Mouse (Mus musculus): ENCODE measurements around the gene Clk2. TPM values are rescaled to one million over a fixed set of nuclear protein-coding genes. Genes with fewer than 3 reads are reported as not detected.

Clk2 gene
- polyA plus RNA-seq (2016; fragmentation: Nextera tagmentation; extraction: Ambion mirVana) = 33.7 and 34.2 TPM in 2 replicates

DNA sequence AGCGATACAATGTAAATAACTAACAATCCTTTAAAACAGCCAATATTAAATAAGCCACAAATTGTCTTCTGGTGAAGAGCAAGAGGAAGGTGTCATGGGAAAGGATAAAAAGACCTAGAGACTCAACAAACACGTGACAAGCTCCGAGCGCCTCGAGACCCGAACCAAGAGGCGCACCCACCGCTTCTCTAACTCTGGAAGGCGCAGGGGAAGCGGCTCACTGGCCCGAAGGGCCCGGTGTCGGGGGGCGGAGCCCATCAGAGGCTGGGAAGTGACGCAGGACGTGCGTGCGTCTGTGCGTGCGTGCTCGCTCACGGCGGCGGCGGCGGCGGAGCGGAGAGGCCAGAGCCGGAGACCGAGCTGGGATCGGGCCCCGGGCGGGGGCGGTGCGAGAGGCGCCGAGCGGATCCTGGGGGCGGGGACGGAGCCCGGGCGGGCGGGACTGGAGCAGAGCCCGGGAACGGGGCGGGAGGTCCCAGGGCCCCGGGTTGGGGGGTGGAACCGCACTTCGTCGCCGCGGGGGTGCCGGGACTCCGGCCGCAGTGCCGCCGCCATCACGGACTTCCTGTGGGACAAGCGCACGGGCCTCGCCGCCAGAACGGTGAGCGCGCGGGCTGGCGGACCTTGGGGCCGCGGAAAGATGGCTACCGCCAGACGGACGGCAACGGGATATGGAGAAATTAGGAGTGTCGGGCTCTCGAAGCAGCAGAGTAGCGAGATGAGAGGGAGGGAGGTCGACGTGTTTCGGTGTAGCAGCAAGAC lies at the start of gene Clk2:
Clk2 (plus strand) TSS at position 290 of the 762 bp plus-strand sequence.
- peak; percentile 97 for DNase-seq (ENCODE audit: extremely low spot score, low spot score)
- Histone ChIP-seq H3K4me3 (peak within 1 kb of the TSS; percentile 90), H3K4me1 (peaks cover 39% of the 10 kb centered on the region), H3K9me3 (no peaks in the 10 kb centered on the region), H3K27me3 (ENCODE audit: poor library complexity, severe bottlenecking) (peaks cover 2% of the 10 kb centered on the region; the same call in 1 of the 2 replicates), H3K36me3 (replicated peaks) (peaks cover 35% of the 10 kb centered on the region), H3K27ac (peak within 1 kb of the TSS; percentile 97)
- WGBS = under 1% methylated on average over 79 of the region's 79 CpGs

DNA sequence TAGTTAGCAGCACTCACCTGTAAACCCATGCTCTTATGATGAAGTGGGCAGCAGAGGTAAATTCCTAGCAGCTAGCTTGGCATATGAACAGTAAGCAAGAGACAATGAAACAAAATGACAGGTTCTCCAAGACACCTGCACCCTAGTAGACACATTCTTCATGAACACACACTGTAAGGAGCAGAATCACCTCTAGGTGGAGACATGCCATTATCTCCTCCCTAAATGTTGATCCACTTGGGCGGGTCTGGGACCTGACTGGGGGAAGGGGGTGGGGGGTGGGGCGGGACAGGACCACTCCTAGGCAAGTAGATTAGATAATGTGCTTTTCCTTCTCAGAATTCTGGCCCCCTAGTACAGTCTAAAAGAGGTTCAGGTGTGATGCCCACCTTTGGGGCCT lies 49.1 kb upstream of the Clk2 start:
- 11% methylated on average over 2 of the region's 2 CpGs for WGBS
- Histone ChIP-seq H3K9me3 (no peaks in the 10 kb centered on the region), H3K4me3 (no peak overlapping the region), H3K27me3 (ENCODE audit: poor library complexity, severe bottlenecking) (no peaks in the 10 kb centered on the region), H3K27ac (no peak overlapping the region), H3K36me3 (replicated peaks) (no peaks in the 10 kb centered on the region), H3K4me1 (no peaks in the 10 kb centered on the region)
- no peak for DNase-seq (ENCODE audit: extremely low spot score, low spot score)

DNA sequence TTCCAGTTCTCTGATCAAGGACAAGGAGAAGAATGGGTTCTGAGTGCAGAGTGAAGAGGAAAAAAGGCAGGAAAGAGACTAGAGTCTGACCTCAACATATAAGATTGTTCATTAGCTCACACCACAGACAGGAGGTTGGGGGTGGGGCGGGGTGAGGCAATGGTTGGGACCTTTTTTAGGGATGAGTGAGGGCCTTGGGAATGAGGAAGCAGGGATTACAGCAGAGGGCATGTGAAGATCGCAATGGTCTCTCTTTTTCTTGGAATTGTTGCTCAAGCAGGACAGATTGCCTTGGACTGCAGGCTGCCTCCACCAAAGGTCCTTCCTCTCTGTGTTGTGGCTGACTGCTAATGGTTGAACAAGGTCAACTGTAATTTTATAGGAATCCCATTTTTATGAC lies 41.3 kb upstream of the Clk2 start:
- H3K4me1 ChIP-seq = no peaks in the 10 kb centered on the region
- 82% methylated on average over 2 of the region's 2 CpGs for WGBS

DNA sequence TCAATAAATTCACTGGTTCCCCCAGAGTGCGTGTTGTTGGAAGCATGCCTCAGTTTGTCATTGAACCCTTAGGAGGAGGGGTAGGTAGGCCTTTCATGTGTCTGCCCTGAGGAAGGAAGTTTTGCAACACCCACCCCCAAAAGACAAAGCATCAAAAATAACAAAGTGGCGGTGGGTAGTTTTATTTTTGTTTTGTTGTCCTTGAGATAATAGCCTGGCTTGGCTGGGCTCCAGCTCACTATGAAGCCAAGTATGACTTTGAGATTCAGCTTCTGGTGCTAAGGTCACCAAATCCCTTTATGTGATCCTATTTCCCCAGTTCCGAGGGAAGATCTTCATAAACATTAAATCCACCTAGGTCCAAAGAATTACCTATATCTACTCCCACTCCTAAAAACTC lies 40.4 kb upstream of the Clk2 start:
- H3K4me1 ChIP-seq = peaks cover 5% of the 10 kb centered on the region; the same call in 1 of the 2 replicates
- H3K9me3 ChIP-seq = no peaks in the 10 kb centered on the region
- H3K36me3 ChIP-seq (replicated peaks) = no peaks in the 10 kb centered on the region
- DNase-seq (ENCODE audit: extremely low spot score, low spot score) = no peak
- no peaks in the 10 kb centered on the region for H3K27me3 ChIP-seq (ENCODE audit: poor library complexity, severe bottlenecking)
- 92% methylated on average over 3 of the region's 3 CpGs for WGBS
- H3K27ac ChIP-seq = no peak overlapping the region
- H3K4me3 ChIP-seq = no peak overlapping the region

More for the DNA sequence above, 41.3 kb upstream of the Clk2 start:
- Histone ChIP-seq H3K9me3 (no peaks in the 10 kb centered on the region), H3K27ac (no peak overlapping the region), H3K36me3 (replicated peaks) (no peaks in the 10 kb centered on the region), H3K4me3 (no peak overlapping the region), H3K27me3 (ENCODE audit: poor library complexity, severe bottlenecking) (no peaks in the 10 kb centered on the region)
- no peak for DNase-seq (ENCODE audit: extremely low spot score, low spot score)

DNA sequence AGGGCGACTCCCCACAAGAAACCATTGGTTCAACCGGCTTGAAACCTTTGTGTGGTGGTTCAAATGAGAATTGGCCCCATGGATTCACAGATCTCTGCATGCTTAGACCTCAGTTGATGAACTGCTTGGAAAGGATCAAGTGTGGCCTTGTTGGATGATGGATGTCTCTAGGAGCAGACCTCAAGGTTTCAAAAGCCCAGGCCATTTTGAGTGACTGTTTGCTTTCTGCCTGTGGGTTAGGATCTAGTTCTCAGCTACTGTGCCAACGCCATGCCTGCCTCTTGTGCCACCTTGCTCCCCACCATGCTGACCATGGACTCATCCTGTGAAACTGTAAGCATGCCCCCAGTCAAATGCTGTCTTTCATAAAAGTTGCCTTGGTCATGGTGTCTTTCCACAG lies 38.6 kb upstream of the Clk2 start:
- Histone ChIP-seq H3K27ac (no peak overlapping the region), H3K27me3 (ENCODE audit: poor library complexity, severe bottlenecking) (no peaks in the 10 kb centered on the region), H3K4me1 (peaks cover 5% of the 10 kb centered on the region; the same call in 1 of the 2 replicates), H3K4me3 (no peak overlapping the region), H3K9me3 (no peaks in the 10 kb centered on the region), H3K36me3 (replicated peaks) (no peaks in the 10 kb centered on the region)
- 94% methylated on average over 3 of the region's 3 CpGs for WGBS
- DNase-seq (ENCODE audit: extremely low spot score, low spot score) = no peak

DNA sequence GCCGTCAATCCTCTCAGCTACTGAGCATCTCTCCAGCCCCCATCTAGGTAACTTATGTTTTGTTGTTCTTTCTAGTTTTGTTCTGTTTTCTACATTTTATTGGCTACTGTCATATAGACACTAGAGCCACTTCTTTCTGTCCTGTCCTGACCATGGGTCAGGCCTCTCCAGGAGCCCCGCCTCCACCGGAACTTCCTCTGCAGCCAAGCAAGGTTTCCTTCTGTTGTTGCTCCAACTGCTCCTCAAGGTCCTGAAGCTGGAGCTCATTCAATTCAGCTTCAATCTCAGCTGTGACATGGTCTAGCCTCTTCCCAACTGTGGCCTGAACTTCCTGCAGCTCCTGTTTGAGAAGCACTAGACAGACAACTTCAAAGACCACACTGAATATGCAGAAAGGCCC lies 34.7 kb upstream of the Clk2 start:
- DNase-seq (ENCODE audit: extremely low spot score, low spot score) = no peak
- no peak overlapping the region for H3K4me3 ChIP-seq
- WGBS = 97% methylated on average over 3 of the region's 3 CpGs
- H3K9me3 ChIP-seq = no peaks in the 10 kb centered on the region
- H3K4me1 ChIP-seq = peaks cover 15% of the 10 kb centered on the region
- no peaks in the 10 kb centered on the region for H3K36me3 ChIP-seq (replicated peaks)
- peaks cover 26% of the 10 kb centered on the region for H3K27me3 ChIP-seq (ENCODE audit: poor library complexity, severe bottlenecking)
- H3K27ac ChIP-seq = no peak overlapping the region

DNA sequence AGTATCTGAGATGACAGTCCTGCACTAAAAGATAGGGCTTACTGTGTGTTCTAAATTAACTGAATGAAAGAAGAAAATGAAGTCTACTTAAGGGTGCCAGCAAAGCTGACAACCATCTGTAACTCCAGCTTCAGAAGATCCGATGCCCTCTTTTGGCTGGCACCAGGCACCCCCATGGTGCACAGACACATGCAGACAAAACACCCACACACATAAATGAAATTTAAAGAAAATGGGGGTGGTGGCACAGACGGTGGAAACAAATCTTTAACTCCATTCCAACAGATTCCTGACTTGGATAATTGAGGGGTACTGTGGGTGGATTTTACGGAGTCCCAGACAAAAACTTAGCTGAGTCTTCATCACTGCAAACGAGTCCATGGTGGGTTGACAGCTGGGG lies 32.8 kb upstream of the Clk2 start:
- no peak for DNase-seq (ENCODE audit: extremely low spot score, low spot score)
- Histone ChIP-seq H3K9me3 (no peaks in the 10 kb centered on the region), H3K27me3 (ENCODE audit: poor library complexity, severe bottlenecking) (peaks cover 35% of the 10 kb centered on the region), H3K36me3 (replicated peaks) (no peaks in the 10 kb centered on the region), H3K4me3 (peak overlapping the region; percentile 48), H3K4me1 (peaks cover 15% of the 10 kb centered on the region), H3K27ac (peak overlapping the region; percentile 48)
- WGBS = 57% methylated on average over 4 of the region's 4 CpGs

DNA sequence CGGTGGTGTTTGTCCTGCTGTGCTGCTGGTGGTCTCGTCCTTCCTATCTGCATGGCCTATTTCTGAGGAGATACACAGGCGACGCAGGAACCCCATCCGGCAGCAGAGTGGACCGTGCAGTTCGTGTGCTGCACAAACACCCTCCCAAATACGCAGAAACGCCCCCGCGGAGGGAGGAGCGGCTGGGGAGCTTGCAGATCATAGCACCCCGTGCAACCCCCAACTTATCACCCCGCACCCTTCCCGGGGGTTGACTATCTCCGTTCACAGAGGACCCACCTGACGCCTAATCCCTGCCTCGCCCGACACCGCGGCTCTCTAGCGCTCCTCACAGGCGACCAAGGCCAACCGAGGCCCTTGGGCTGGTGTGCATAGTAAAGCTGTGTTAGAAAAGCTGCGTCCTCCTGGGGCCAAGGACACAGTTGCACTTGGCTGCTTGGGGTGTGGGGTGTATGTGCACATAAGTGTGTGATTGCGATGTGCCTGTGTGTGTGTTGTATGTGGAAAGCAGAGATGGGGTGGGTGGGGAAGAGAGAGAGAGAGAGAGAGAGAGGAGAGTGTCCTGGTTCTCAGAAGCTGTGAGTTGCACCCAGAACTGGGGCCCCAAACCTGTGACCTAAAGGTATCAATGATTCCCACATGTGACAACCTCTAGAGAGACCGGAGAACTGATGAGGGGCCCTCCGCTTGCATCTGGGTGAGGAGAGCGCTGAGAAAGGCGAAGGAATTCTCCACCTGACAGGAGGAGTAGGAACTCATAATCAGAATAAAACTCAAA lies 32.1 kb upstream of the Clk2 start:
- H3K4me3 ChIP-seq = peak overlapping the region; percentile 48
- 15% methylated on average over 30 of the region's 30 CpGs for WGBS
- DNase-seq (ENCODE audit: extremely low spot score, low spot score) = peak; percentile 46
- peaks cover 35% of the 10 kb centered on the region for H3K27me3 ChIP-seq (ENCODE audit: poor library complexity, severe bottlenecking)
- peak overlapping the region; percentile 48 for H3K27ac ChIP-seq
- H3K9me3 ChIP-seq = no peaks in the 10 kb centered on the region
- no peaks in the 10 kb centered on the region for H3K36me3 ChIP-seq (replicated peaks)
- H3K4me1 ChIP-seq = peaks cover 15% of the 10 kb centered on the region

DNA sequence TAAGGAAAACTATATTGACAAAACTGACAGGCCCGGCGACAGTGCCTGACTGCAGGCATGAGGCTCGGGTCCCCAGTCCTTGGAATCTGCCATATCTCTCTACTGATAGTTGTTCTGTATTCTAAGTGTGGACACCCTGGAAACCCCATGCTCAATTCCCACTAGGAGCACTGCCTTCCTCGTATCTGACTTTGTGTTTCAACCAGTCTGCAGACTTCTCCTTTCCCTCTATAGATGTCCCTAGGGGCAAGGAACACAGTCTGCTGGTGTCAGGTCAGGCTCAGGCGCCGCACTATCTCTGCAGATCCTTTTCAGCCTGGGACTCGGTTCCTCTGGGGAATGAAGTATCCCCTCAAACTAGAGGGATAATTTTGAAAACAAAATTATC lies 31.5 kb upstream of the Clk2 start:
- DNase-seq (ENCODE audit: extremely low spot score, low spot score) = no peak
- WGBS = 87% methylated on average over 7 of the region's 7 CpGs
- H3K27ac ChIP-seq = peak overlapping the region; percentile 31; the same call in 1 of the 2 replicates
- peaks cover 35% of the 10 kb centered on the region for H3K27me3 ChIP-seq (ENCODE audit: poor library complexity, severe bottlenecking)
- no peaks in the 10 kb centered on the region for H3K36me3 ChIP-seq (replicated peaks)
- H3K4me3 ChIP-seq = no peak overlapping the region
- H3K4me1 ChIP-seq = peaks cover 15% of the 10 kb centered on the region
- H3K9me3 ChIP-seq = no peaks in the 10 kb centered on the region

DNA sequence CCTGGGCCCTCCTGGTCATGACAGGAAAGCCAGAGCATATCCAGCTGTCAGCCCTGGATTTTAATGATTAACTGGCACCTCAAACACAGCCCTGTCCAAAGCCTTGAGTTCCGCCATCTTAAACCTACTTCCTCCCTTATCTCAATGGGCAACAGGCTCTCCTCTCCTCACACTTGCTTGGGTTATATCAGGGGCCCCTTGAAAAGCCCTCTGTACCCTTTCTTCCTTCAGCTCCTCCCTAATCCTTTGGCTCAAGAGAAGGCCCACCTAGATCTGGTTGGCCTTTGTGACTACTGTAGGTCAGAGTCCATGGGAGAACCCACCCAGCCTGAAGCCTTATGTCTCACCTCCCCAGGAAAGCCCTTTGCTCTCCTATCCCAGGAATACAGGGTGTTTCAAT lies 30.8 kb upstream of the Clk2 start:
- no peak overlapping the region for H3K4me3 ChIP-seq
- WGBS = 92% methylated on average over 1 of the region's 1 CpGs
- DNase-seq (ENCODE audit: extremely low spot score, low spot score) = no peak

DNA sequence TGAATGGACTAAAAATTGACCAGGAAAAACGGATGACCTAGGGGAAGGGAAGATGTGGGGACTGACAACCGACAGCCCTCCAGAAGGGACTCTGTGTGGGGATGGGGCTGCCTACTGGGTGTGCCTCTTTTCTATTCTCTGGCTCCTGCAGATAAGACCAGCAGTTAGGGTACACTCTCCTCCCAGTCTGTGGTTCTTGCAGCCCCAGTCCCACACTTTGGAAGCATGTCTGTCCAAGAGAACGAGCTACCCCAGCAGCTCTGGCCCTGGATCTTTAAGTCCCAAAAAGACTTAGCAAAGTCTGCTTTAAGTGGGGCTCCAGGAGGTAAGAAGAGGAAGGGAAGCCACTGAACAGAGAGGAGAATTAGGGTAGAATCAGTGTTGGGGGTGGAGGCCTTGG lies 28.6 kb upstream of the Clk2 start, which contains the start of gene Pklr:
Pklr (plus strand) TSS at position 185 of the 400 bp plus-strand sequence.
- no peak for DNase-seq (ENCODE audit: extremely low spot score, low spot score)
- Histone ChIP-seq H3K27me3 (ENCODE audit: poor library complexity, severe bottlenecking) (peaks cover 35% of the 10 kb centered on the region), H3K4me3 (peak within 1 kb of the TSS; percentile 16), H3K27ac (peak within 1 kb of the TSS; percentile 67), H3K36me3 (replicated peaks) (no peaks in the 10 kb centered on the region), H3K9me3 (no peaks in the 10 kb centered on the region), H3K4me1 (peaks cover 10% of the 10 kb centered on the region)
- 63% methylated on average over 3 of the region's 3 CpGs for WGBS

More for the DNA sequence above, 30.8 kb upstream of the Clk2 start:
- Histone ChIP-seq H3K27ac (peak overlapping the region; percentile 21; the same call in 1 of the 2 replicates), H3K9me3 (no peaks in the 10 kb centered on the region), H3K4me1 (peaks cover 14% of the 10 kb centered on the region), H3K27me3 (ENCODE audit: poor library complexity, severe bottlenecking) (peaks cover 35% of the 10 kb centered on the region), H3K36me3 (replicated peaks) (no peaks in the 10 kb centered on the region)

DNA sequence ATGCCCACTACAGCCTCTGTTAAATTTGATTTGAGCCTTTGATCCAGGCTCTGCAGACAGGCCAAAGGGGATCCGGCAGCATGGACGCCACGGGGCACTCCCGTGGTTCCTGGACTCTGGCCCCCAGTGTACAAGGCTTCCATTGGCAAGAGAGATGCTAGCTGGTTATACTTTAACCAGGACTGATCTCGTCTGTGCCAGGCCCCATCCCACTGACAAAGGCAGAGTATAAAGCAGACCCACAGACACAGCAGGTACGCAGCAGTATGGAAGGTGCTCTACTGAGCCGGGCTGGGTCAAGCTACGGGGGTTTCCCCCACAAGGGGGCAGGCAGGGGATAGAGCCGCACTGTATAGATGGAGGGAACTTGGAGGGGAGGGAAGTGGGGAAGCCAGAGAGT lies 28.2 kb upstream of the Clk2 start:
- Histone ChIP-seq H3K36me3 (replicated peaks) (no peaks in the 10 kb centered on the region; the same call in 1 of the 2 replicates), H3K4me3 (peak overlapping the region; percentile 16), H3K27me3 (ENCODE audit: poor library complexity, severe bottlenecking) (peaks cover 35% of the 10 kb centered on the region), H3K27ac (peak overlapping the region; percentile 67), H3K4me1 (peaks cover 10% of the 10 kb centered on the region), H3K9me3 (no peaks in the 10 kb centered on the region)
- 39% methylated on average over 9 of the region's 9 CpGs for WGBS
- DNase-seq (ENCODE audit: extremely low spot score, low spot score) = no peak

DNA sequence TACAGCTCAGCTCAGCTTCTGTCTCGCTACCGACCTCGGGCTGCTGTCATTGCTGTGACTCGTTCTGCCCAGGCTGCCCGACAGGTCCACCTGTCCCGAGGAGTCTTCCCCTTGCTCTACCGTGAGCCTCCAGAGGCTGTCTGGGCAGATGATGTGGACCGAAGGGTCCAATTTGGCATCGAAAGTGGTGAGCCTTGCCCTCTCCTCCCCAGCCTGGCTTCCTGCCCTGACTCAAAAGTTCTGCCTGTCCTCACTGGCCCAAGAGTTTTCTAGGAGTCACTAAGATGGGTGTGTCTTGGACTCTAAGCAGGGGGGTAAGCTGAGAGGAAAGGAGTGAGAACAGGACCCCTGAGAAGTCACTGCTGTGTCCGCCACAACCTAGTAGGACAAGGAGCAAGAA lies 19.8 kb upstream of the Clk2 start:
- no peaks in the 10 kb centered on the region; the same call in 1 of the 2 replicates for H3K36me3 ChIP-seq (replicated peaks)
- 82% methylated on average over 10 of the region's 10 CpGs for WGBS

More for the DNA sequence above, 19.8 kb upstream of the Clk2 start:
- H3K4me3 ChIP-seq = no peak overlapping the region
- H3K27ac ChIP-seq = no peak overlapping the region
- H3K4me1 ChIP-seq = peaks cover 40% of the 10 kb centered on the region
- H3K27me3 ChIP-seq (ENCODE audit: poor library complexity, severe bottlenecking) = peaks cover 58% of the 10 kb centered on the region
- DNase-seq (ENCODE audit: extremely low spot score, low spot score) = no peak
- no peaks in the 10 kb centered on the region for H3K9me3 ChIP-seq

Measured in forebrain, embryonic 10.5 days (tissue).